Mouse (Mus musculus) thymus, adult 2 months (tissue): ENCODE measurements around the gene Hnrnpdl.

ENCODE experiments used
- CTCF ChIP-seq: fragments of 200-500 bp; IDR thresholded peaks from 2 replicates; pipeline ENCODE4 v1.5.1; 2012; ENCODE audit warnings: mild to moderate bottlenecking, control low read depth, low read length, moderate library complexity, borderline replicate concordance; ENCODE audit not compliant: control insufficient read depth, poor library complexity, insufficient read depth; ENCODE audit errors: extremely low read depth
- POLR2A ChIP-seq: fragments of 200-500 bp; IDR thresholded peaks from 2 replicates; pipeline ENCODE4 v1.6.1; 2012; ENCODE audit warnings: mild to moderate bottlenecking, low read length, control low read depth, moderate library complexity; ENCODE audit not compliant: control insufficient read depth, poor library complexity, insufficient read depth; ENCODE audit errors: extremely low read depth

GRCm38 (mm10) chr5:99994166-99994565, 45.3 kb downstream of the Hnrnpdl start:
- TF ChIP-seq CTCF (no peak), POLR2A (no peak)
